Mouse (Mus musculus): Measurements from ENCODE around the gene Kank2. TPM values are rescaled to one million over a fixed set of nuclear protein-coding genes. Genes with fewer than 3 reads are reported as not detected.

The Kank2 gene
- polyA plus RNA-seq, 1 experiment from 2014 or later, result 11.1 TPM

- peak overlapping the region; percentile 11 to 80; a peak in 2 of 4 replicates for H3K4me3 ChIP-seq (ENCODE audit: control insufficient read depth in 1 of 2, insufficient read depth in 1 of 2, low read depth in 1 of 2, low read length in 2 of 2)
- H3K4me1 ChIP-seq (ENCODE audit: control insufficient read depth in 2 of 2, insufficient read depth in 2 of 2, low read length in 2 of 2), result peaks cover 20 to 40% of the 10 kb centered on the region in 2 experiments
- no peaks in the 10 kb centered on the region for H3K27me3 ChIP-seq (ENCODE audit: control insufficient read depth, insufficient read depth, low read length)
- H3K9ac ChIP-seq (ENCODE audit: low read length), result peak overlapping the region; percentile 65
- H3K9me3 ChIP-seq (ENCODE audit: control insufficient read depth, low read length), result no peaks in the 10 kb centered on the region
- H3K4me2 ChIP-seq (ENCODE audit: low read length), result peak overlapping the region; percentile 93
- 56% methylated on average over 23 of the region's 23 CpGs for WGBS
- H3K36me3 ChIP-seq (ENCODE audit: control insufficient read depth, insufficient read depth, low read length), result 0 out of 2 replicates have a peak, but pooled peaks cover 3% of the 10 kb centered on the region
- H3K27ac ChIP-seq (replicated peaks in 1 of 2; ENCODE audit: control insufficient read depth in 1 of 2, insufficient read depth in 1 of 2, low read depth in 2 of 2, low read length in 2 of 2), result no peak overlapping the region
- no peak for ATAC-seq (ENCODE audit: insufficient number of reproducible peaks, insufficient read depth, low FRiP score, low read depth)
Measured at GRCm38 (mm10) chr9:21725224-21726121, 73.1 kb downstream of the Kank2 start.

- under 1% methylated on average over 18 of the region's 18 CpGs for WGBS
- Histone ChIP-seq H3K36me3 (ENCODE audit: control insufficient read depth, insufficient read depth, low read length) (0 out of 2 replicates have a peak, but pooled peaks cover 3% of the 10 kb centered on the region), H3K4me3 (ENCODE audit: control insufficient read depth in 1 of 2, insufficient read depth in 1 of 2, low read depth in 1 of 2, low read length in 2 of 2) (peak overlapping the region; percentile 71 to 80), H3K27me3 (ENCODE audit: control insufficient read depth, insufficient read depth, low read length) (no peaks in the 10 kb centered on the region), H3K9me3 (ENCODE audit: control insufficient read depth, low read length) (no peaks in the 10 kb centered on the region), H3K4me2 (ENCODE audit: low read length) (peak overlapping the region; percentile 93), H3K27ac (replicated peaks in 1 of 2; ENCODE audit: control insufficient read depth in 1 of 2, insufficient read depth in 1 of 2, low read depth in 2 of 2, low read length in 2 of 2) (peak overlapping the region; percentile 91 to 94), H3K4me1 (ENCODE audit: control insufficient read depth in 2 of 2, insufficient read depth in 2 of 2, low read length in 2 of 2) (peaks cover 18 to 35% of the 10 kb centered on the region in 2 experiments), H3K9ac (ENCODE audit: low read length) (peak overlapping the region; percentile 81)
- ATAC-seq (ENCODE audit: insufficient number of reproducible peaks, insufficient read depth, low FRiP score, low read depth), result peak; percentile 93
Measured at GRCm38 (mm10) chr9:21724147-21724536, 74.4 kb downstream of the Kank2 start.

- ATAC-seq (ENCODE audit: insufficient number of reproducible peaks, insufficient read depth, low FRiP score, low read depth), result peak; percentile 73
- Histone ChIP-seq H3K27ac (replicated peaks in 1 of 2; ENCODE audit: control insufficient read depth in 1 of 2, insufficient read depth in 1 of 2, low read depth in 2 of 2, low read length in 2 of 2) (peak within 1 kb of the TSS; percentile 91 to 94), H3K27me3 (ENCODE audit: control insufficient read depth, insufficient read depth, low read length) (no peaks in the 10 kb centered on the region), H3K4me3 (ENCODE audit: control insufficient read depth in 1 of 2, insufficient read depth in 1 of 2, low read depth in 1 of 2, low read length in 2 of 2) (peak within 1 kb of the TSS; percentile 71 to 80), H3K9ac (ENCODE audit: low read length) (peak within 1 kb of the TSS; percentile 81), H3K4me2 (ENCODE audit: low read length) (peak within 1 kb of the TSS; percentile 93), H3K36me3 (ENCODE audit: control insufficient read depth, insufficient read depth, low read length) (0 out of 2 replicates have a peak, but pooled peaks cover 3% of the 10 kb centered on the region), H3K9me3 (ENCODE audit: control insufficient read depth, low read length) (no peaks in the 10 kb centered on the region), H3K4me1 (ENCODE audit: control insufficient read depth in 2 of 2, insufficient read depth in 2 of 2, low read length in 2 of 2) (peaks cover 16 to 33% of the 10 kb centered on the region in 2 experiments)
- WGBS, result under 1% methylated on average over 47 of the region's 47 CpGs
Measured at GRCm38 (mm10) chr9:21723377-21724146, 75.0 kb downstream of the Kank2 start, which contains the start of gene Ldlr. Ldlr (plus strand) TSS chr9:21723483.

- H3K4me3 ChIP-seq (ENCODE audit: control insufficient read depth in 1 of 2, insufficient read depth in 1 of 2, low read depth in 1 of 2, low read length in 2 of 2), result no peak overlapping the region
- peaks cover 13 to 30% of the 10 kb centered on the region in 2 experiments for H3K4me1 ChIP-seq (ENCODE audit: control insufficient read depth in 2 of 2, insufficient read depth in 2 of 2, low read length in 2 of 2)
- 55% methylated on average over 2 of the region's 2 CpGs for WGBS
- peak overlapping the region; percentile 47; the same call in 1 of the 2 replicates for H3K9ac ChIP-seq (ENCODE audit: low read length)
- peak overlapping the region; percentile 63 to 74 for H3K27ac ChIP-seq (replicated peaks in 1 of 2; ENCODE audit: control insufficient read depth in 1 of 2, insufficient read depth in 1 of 2, low read depth in 2 of 2, low read length in 2 of 2)
- no peak for ATAC-seq (ENCODE audit: insufficient number of reproducible peaks, insufficient read depth, low FRiP score, low read depth)
- no peaks in the 10 kb centered on the region for H3K36me3 ChIP-seq (ENCODE audit: control insufficient read depth, insufficient read depth, low read length)
- no peaks in the 10 kb centered on the region for H3K27me3 ChIP-seq (ENCODE audit: control insufficient read depth, insufficient read depth, low read length)
- no peaks in the 10 kb centered on the region for H3K9me3 ChIP-seq (ENCODE audit: control insufficient read depth, low read length)
- no peak overlapping the region for H3K4me2 ChIP-seq (ENCODE audit: low read length)
Measured at GRCm38 (mm10) chr9:21721036-21721435, 77.5 kb downstream of the Kank2 start.

GRCm38 (mm10) chr9:21717015-21717414, 81.5 kb downstream of the Kank2 start:
- H3K9ac ChIP-seq (ENCODE audit: low read length), result no peak overlapping the region
- H3K27me3 ChIP-seq (ENCODE audit: control insufficient read depth, insufficient read depth, low read length), result no peaks in the 10 kb centered on the region
- no peaks in the 10 kb centered on the region for H3K36me3 ChIP-seq (ENCODE audit: control insufficient read depth, insufficient read depth, low read length)
- H3K27ac ChIP-seq (replicated peaks in 1 of 2; ENCODE audit: control insufficient read depth in 1 of 2, insufficient read depth in 1 of 2, low read depth in 2 of 2, low read length in 2 of 2), result no peak overlapping the region
- no peak overlapping the region for H3K4me3 ChIP-seq (ENCODE audit: control insufficient read depth in 1 of 2, insufficient read depth in 1 of 2, low read depth in 1 of 2, low read length in 2 of 2)
- peaks cover 11 to 16% of the 10 kb centered on the region in 2 experiments for H3K4me1 ChIP-seq (ENCODE audit: control insufficient read depth in 2 of 2, insufficient read depth in 2 of 2, low read length in 2 of 2)
- 79% methylated on average over 2 of the region's 2 CpGs for whole genome bisulfite sequencing
- no peak for ATAC-seq (ENCODE audit: insufficient number of reproducible peaks, insufficient read depth, low FRiP score, low read depth)
- H3K4me2 ChIP-seq (ENCODE audit: low read length), result no peak overlapping the region
- H3K9me3 ChIP-seq (ENCODE audit: control insufficient read depth, low read length), result no peaks in the 10 kb centered on the region

Small RNA genes lying within 50 kb of the gene (microRNA-seq; reads per million reads assigned to microRNA genes)
- 13.7 reads per million, percentile 26 among the genes with 10 or more reads in this experiment for gene Mir7083

Other genes starting within 250 kb of the Kank2 start
- gene Timm29, start 206.0 kb downstream of the Kank2 start, polyA plus RNA-seq (2014; fragmentation: Nextera tagmentation; extraction: Ambion mirVana), result 38.1 and 40.0 TPM in 2 replicates
- gene Yipf2, start 205.9 kb downstream of the Kank2 start, polyA plus RNA-seq (2014; fragmentation: Nextera tagmentation; extraction: Ambion mirVana), result 11.5 and 11.7 TPM in 2 replicates
- gene Smarca4, start 182.6 kb downstream of the Kank2 start, polyA plus RNA-seq (2014; fragmentation: Nextera tagmentation; extraction: Ambion mirVana), result 51.1 and 52.8 TPM in 2 replicates
- gene Ldlr, start 75.3 kb downstream of the Kank2 start, polyA plus RNA-seq (2014; fragmentation: Nextera tagmentation; extraction: Ambion mirVana), result 7.3 and 10.8 TPM in 2 replicates
- 82.9 and 97.9 TPM in 2 replicates for gene Spc24, start 38.4 kb downstream of the Kank2 start, polyA plus RNA-seq (2014; fragmentation: Nextera tagmentation; extraction: Ambion mirVana)
- gene Angptl8, start 36.8 kb upstream of the Kank2 start, polyA plus RNA-seq (2014; fragmentation: Nextera tagmentation; extraction: Ambion mirVana), result 1.4 and 1.6 TPM in 2 replicates
- 42.4 and 44.5 TPM in 2 replicates for gene Dock6, start 53.9 kb upstream of the Kank2 start, polyA plus RNA-seq (2014; fragmentation: Nextera tagmentation; extraction: Ambion mirVana)
- gene Rab3d, start 119.4 kb upstream of the Kank2 start, polyA plus RNA-seq (2014; fragmentation: Nextera tagmentation; extraction: Ambion mirVana), result 7.8 and 9.0 TPM in 2 replicates
- gene Ccdc159, start 128.7 kb upstream of the Kank2 start, polyA plus RNA-seq (2014; fragmentation: Nextera tagmentation; extraction: Ambion mirVana), result 2.4 and 3.0 TPM in 2 replicates
- 48.1 and 58.8 TPM in 2 replicates for gene Tmem205, start 128.8 kb upstream of the Kank2 start, polyA plus RNA-seq (2014; fragmentation: Nextera tagmentation; extraction: Ambion mirVana)
- gene Plppr2, start 138.3 kb upstream of the Kank2 start, polyA plus RNA-seq (2014; fragmentation: Nextera tagmentation; extraction: Ambion mirVana), result 2.4 and 4.5 TPM in 2 replicates
- 8.3 and 9.8 TPM in 2 replicates for gene Swsap1, start 157.0 kb upstream of the Kank2 start, polyA plus RNA-seq (2014; fragmentation: Nextera tagmentation; extraction: Ambion mirVana)
- gene Epor, start 164.8 kb upstream of the Kank2 start, polyA plus RNA-seq (2014; fragmentation: Nextera tagmentation; extraction: Ambion mirVana), result 2.6 and 4.9 TPM in 2 replicates
- gene Rgl3, start 190.7 kb upstream of the Kank2 start, polyA plus RNA-seq (2014; fragmentation: Nextera tagmentation; extraction: Ambion mirVana), result 0.66 and 0.97 TPM in 2 replicates
- 0.23 TPM in 1 of 2 replicates, not detected in the other for gene Ccdc151, start 203.9 kb upstream of the Kank2 start, polyA plus RNA-seq (2014; fragmentation: Nextera tagmentation; extraction: Ambion mirVana)
- gene Prkcsh, start 204.1 kb upstream of the Kank2 start, polyA plus RNA-seq (2014; fragmentation: Nextera tagmentation; extraction: Ambion mirVana), result 56.3 and 56.6 TPM in 2 replicates